Mouse (Mus musculus) telencephalon, adult 2 months (tissue): ENCODE measurements around the gene Kat2a.

Experiments
- DNase-seq: peaks from one replicate; pipeline ENCODE4 v3.0.0-alpha.2; 2011; ENCODE audit warnings: low read depth, low spot score

Gene Kat2a

DNA sequence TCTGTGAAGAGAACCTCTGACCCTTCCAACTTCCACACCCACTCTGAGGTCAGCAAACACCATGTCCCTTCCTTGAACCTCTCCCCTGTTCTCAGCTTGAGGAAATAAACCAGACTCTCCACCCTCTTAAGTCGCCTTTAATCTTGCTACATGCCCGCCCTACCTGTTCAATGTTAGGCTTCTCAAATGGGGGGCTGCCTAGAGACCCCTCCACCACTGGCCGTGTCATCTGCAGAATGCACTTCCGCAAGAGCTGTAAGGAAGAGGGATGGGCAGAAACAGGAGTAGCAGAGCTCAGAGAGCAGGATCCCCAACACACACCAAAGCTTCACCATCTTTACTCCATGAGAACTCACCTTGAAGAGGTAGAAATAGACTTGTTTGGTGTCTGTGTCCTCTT is 1.3 kb downstream of the Kat2a start:
- DNase-seq: no peak

DNA sequence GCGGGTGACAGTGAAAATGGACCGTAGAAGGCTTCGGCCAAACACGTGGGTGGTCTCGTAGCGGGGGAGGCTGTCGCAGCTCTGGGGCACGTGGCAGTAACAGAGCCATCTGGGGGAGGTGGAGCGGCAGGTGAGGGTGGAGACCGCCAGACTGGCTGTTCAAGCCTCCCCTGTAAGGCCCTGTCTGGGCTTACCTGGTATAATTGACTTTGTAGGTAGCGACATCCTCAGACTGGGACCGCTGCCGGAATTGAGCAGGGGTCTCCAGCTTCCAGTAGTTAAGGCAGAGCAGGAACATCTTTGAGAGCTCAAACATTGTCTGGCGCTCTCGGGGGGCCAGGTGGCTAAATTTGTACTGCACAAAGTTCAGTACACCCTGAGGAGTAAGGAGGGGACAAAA is 1.7 kb downstream of the Kat2a start:
- DNase-seq: no peak

DNA sequence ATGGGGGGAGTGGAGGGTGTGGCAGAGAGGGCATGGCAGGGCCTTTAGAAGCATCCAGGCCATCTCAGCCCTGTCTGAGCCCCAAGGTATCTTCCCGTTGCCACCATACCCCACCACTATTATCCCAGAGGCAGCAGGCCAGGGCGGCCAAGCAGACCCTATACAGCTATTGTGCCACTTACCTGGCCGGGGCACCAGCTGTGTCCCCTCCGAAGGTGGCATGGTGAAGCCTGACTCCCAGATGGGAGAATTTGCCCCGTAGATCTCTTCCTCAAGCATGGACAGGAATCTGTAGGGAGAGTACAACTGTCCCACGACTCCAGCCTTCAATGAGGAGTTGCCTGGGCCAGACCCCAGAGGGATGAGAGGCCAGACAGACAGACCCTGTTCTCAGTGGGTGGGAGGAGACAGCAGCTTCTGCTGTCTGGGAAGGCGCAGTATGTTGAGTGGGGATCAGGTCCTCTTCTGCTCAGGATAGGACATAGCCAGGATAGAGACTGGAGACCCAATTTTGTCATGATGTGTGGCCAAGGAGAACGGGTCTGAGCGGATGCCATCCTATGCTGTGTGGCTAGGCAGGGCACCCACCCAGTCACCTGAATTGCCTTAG is 3.0 kb downstream of the Kat2a start:
- DNase-seq: no peak

DNA sequence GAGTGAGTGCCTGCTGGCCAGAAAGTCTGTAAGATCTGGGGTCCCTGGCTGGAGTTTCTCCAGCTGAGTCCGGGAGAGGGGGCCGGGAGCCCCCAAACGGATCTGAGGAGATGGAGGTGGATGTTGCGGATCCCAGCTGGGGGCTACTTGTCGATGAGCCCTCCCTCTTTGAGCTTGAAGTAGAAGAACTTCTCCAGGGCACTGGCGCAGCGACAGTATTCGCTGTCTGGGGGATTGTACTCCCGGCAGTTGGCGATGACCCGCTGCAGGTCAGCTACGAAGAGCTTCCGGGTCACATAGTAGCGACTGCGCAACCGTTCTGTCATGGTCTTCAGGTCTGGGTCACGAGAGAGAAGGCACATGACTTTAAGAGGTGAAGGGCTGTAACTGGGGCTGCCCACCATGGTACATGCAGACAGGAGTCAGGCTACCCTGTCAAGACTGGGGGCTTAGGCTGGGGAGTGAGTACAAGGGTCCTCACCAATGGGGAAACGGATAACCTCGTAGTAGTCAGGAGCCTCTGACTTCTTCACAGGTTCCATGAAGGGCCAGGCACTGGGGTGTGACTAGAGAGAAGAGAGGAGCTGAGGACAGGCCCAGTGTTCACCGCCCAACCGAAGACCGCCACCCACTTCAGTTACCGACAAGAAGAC is 7.0 kb downstream of the Kat2a start:
- DNase-seq: no peak

DNA sequence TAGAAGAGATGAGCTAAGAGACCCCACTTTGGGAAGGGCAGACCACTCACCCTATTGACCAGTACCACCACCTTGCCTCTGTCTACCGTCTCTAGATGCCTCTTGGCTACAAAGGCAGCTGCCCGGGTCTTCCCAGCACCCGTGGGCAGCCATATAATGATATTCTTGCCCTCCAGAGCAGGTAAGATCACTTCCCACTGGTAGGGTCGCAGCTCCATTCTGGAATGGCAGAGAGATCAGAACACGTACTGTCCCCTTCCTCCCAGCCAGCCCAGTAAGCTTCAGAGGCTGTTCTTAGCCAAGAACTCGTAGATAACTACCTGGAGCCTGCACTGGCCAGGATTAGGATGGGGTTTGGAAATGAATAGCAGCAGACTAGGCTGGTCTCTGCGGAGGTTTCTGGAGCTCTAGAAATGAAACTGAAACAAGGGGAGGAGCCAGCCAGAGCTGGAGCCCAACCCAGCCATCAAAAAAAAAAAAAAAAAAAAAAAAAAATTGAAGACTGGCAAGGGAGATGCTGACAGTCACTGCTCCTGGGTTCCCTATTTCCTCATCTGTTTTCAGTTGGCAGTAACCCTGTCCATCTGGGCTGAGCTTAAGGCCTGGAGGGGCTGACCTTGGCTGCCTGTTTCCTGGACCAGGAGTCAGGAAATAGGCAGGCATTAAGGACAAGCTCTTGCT is 8.3 kb downstream of the Kat2a start, which contains the start of gene Dhx58:
Dhx58 (minus strand) TSS at position 421 of the 681 bp plus-strand sequence.
- DNase-seq: no peak

DNA sequence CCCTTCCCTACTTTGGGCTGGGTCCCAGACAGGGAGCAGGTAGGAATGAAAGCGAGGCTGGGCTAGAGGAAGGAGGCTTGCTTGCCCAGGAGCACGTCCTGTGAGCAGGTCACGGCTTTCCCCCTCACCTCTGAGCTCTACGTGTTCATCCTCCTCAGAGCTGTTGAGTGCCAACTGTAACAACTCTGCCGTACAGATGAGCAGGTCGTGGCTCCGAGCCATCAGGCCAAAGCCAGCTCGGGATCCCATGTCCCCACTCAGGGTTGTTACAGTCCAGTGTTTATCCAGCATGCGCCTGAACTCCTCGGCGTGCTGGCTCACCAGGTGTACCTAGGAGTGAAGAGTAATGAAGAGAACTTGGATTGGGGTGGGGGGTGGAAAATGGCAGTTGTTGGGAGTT is 8.9 kb downstream of the Kat2a start:
- no peak for DNase-seq

DNA sequence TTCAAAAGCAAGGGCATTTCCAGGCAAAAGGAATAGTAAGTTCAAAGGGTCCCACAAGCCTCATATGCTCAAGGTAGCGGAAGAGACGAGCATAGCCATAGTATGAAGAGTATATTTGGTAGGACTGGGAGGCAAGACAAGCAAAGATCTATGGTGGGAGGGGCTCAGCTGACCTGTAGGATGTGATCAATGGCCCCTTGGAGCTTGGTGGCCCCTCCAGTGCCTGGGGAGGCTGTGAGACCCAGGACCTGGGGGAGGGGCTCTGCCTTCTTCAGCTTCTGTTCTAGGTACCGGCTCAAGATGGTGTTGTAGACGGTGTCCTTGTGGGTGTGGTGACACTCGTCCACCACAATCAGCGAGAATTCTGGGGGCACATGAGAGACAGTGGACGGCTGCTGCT is 9.4 kb downstream of the Kat2a start:
- no peak for DNase-seq

DNA sequence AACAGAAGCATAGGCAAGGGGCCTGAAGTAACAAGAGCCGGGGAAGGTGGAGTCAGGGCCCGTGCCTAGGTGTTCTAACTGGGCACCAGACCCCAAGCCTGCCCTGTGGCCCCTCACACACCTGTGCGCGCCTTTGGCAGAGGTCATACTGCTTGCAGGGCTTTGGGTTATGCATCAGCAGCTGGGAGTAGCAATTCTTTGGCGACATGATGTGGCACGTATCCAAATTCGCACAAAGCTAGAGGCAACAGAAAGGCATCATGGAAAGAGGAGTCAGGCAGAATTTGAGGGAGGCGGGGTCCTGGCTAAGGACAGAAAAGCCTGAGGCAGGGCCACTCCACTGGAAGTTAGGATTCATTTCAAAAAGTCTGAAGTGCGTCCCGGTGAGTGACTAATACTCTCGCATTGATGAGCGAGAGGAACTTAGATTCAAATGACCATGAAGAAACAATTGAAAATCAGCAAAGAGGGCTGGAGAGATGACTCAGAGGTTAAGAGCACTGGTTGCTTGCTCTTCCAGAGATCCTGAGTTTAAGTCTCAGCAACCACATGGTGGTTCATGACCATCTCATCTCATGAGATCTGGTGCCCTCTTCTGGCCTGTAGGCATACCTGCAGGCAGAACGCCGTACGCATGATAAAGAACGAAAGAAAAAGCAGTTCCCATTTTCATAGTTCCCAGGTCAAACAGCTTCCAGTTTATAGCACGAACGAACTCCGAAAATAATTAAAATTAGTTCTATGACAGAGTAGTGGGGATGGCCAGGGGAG is 10.0 kb downstream of the Kat2a start:
- no peak for DNase-seq

DNA sequence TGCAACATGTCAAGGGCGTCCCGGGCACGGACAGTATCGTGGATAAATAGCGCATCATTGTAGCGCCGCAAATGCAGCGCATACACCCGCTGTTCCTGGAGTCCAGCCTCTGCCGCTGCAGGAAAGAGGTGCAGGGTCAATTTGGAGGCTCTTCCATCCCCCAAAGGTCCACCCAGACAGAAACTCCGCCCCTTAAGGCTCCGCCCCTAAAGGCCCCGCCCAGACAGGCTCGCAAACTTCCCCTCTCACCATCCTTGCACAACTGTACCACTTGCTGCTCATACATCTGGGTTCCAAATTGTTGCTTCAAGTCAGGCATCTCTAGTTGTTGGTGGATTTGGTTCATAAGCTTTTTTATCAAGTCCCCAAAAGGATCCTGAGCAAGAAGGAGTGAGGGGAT is 11.0 kb downstream of the Kat2a start:
- DNase-seq: no peak

DNA sequence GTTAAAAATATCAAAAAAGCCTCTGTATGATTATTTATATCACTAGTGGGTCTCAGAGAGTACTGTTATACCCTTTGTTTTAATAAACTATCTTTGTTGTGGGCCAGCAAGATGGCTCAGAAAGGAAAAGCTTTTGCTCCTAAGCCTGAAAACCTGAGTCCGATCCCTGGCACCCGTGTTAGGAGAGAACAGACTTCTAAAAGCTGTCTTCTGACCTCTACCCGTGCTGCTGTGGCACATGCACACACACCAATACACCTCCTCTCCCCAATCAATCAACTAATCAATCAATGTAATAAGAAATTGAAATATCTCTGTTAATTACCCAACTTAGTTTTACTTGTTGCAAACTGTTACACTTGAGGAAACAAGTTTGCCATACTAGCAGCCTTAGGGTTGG is 11.6 kb downstream of the Kat2a start:
- no peak for DNase-seq

DNA sequence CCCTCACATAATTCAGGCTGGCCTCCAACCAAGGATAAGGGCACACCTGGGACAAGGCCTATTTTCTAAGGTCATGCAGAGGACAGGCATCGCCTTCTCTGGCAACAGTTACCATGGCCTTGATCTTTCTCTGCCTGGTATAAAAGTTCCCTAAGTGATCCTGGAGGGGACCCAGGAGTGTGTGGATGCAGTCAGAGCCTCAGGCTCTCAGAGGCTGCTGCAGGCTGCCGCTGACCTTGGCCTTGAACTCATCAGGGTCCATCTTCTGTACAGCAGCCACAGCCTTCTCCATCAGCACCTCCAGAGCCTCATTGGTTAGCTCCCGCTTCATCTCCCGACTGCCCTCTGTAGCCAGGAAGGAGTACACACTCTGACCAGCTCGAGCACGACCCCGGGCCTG is 14.3 kb downstream of the Kat2a start:
- no peak for DNase-seq

DNA sequence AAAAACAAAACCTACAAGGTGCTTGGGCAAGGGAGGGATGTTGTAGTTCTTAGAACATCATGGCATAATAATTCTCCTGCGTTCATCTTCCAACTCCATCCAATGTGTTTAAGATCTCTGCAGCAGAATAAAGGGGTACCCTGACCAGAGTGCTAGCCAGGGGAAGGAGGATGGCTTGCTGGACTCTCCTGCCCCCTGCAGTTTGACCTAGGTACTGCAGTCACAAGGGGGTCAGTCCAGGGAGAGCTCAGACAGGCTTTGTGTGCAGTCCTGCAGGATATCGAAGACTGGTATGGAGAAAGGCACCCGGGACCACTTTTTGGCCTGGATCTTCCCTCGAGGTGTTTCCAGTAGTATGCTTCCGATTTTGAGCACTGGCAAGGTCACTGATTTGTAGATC is 17.3 kb downstream of the Kat2a start:
- no peak for DNase-seq

DNA sequence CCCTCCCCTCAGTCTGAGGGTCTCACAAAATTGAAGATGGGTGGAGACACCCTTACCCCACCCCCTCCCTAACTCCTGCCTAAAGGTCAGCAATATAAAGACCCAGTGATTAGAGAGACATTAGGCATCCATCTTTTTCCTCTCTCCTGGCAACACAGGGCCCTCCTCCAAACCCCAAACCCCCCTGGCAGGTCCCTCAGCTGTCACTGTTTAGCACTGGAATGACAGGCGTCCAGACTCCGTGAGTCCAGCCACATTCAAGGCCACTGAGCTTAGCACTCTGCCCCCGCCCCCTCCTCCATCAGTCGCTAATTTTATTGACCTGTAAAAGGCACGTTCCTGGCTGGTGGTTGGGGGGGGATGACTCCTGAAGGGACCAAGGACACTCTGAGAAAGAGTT is 19.1 kb downstream of the Kat2a start:
- no peak for DNase-seq

DNA sequence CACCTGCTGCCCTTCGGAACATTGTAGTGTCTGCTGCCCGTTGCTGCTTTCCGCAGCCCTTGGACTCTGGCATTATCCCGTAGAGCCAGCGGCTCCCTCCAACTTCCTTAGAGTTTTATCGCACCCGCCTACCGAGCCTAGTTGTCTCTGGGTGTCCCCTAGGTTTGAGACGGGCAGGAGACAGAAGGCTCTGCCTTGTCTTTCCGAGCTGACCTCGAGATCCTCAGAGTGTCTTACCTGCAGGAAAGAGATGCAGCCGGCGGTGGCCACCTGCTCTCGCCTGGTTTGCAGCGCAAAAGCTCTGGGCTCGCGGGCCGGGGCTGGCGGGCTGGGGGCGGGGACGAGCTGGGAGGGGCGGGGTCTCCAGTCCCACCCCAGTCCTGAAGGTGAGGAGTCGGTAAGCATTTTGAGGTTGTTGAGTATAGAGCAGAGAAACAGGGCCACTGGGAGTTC is 20.1 kb downstream of the Kat2a start, which contains the start of gene Zfp385c:
Zfp385c (minus strand) TSS at position 292 of the 453 bp plus-strand sequence.
- no peak for DNase-seq

DNA sequence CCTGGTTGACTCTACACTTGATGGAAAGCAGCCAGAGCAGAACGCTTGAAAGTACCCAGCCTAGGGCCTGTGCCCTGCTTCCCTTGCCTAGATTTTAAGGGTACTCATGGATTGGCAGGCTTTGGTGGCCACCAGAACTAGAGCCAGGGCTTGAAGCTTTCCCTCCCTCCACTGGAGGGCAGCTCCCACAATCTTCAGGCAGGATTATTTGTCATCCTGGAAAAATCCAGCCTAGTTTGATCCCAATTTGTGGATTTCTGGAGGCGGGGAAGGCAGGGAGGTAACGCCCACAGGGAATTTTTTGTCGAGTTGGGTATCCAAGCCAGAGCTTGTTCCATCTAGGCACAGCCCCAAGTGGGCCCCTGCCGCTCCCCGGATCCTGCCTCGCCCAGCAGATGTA is 21.9 kb downstream of the Kat2a start:
- DNase-seq: no peak

DNA sequence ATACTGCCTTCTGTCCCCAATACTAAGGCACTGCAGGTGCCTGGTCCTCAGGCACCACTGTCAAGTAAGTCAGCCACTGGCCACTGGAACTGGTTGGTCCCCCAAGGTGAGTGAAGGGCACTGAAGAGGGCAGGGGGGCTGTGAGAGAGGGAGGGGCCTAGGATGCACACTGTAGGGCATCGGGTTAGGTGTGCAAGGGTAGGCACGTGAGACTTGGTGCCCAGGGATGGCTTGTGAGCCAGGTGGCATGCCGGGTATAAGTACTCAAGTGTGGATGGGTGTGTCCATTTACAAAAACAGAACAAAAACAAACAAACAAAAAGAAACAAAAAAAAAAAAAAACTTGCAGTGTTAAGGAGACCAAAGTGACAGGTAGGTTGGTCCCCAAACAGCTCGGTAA is 23.8 kb downstream of the Kat2a start:
- DNase-seq: no peak

DNA sequence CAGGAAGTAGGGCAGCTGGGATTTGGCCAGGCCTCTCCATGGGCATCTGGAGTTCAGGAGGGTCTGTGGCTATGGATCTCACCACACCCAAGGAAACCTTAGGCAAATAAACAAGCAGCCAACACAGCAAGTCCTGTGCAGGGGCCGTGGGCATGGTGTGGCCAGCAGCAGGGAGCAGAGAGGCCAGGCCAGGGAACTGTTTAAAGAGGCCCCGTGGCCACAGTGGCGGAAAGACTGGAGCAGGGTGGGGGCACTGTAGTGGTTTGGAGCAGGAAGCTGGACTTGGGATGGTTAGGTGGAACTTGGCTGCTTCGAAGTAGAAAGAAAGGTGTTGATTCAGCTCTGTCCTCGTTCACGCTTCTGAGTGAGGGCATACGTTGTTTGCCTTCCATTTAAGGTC is 25.0 kb downstream of the Kat2a start:
- no peak for DNase-seq

DNA sequence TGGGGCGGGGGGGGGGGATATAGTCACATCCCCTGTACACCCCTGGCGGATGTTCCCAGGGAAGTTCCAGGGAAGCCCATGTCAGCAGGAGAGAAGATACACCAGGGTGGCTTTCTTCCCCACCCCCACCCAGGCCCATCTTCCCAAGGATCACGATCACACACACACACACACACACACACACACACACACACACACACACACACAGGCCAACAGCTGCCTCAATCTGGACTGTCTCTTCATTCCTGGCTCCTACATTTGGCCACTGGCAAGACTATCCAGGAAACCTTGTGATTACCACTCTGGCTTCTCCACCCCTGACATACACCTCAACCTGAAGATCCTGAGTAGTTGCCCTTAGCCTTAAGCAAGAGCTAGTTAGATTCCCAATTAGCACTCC is 26.9 kb downstream of the Kat2a start:
- no peak for DNase-seq

DNA sequence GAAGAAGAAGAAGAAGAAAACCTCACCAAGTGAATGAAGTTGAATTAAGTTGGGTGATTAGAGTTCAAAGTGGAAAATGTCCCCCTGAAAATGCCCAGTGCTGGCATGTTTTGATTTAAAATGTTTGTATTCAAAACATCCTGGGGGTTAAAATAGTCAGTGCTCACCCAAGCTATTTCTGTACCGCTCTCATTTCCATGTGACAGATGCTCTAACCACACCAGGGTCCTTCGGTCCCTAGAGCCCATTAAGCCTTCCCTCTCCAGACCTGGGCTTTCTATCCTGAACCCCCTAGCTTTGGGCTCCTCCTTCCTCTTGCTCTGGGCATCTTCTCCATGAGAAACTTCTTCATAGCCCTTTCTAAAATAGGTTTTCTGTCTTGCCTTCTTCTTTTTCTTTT is 28.2 kb downstream of the Kat2a start:
- DNase-seq: no peak

DNA sequence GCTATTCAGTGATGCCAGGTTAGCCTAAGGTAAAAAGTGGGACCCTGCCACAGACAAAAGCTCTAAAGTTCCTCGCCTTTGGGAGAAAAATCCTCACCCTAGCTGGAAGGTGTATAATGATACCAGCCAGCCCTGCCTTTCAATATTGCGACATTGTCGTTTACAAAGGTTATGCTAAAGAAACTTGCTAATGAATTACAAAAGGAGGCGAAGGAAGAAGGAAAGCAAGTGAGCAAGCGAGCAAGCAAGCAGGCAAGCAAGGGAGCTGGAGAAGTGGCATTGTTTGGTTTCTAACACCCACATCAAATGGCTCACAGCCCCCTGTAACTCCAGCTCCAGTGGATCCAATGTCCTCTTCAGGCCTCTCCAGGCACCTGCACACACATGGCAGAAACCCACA is 29.7 kb downstream of the Kat2a start:
- no peak for DNase-seq

DNA sequence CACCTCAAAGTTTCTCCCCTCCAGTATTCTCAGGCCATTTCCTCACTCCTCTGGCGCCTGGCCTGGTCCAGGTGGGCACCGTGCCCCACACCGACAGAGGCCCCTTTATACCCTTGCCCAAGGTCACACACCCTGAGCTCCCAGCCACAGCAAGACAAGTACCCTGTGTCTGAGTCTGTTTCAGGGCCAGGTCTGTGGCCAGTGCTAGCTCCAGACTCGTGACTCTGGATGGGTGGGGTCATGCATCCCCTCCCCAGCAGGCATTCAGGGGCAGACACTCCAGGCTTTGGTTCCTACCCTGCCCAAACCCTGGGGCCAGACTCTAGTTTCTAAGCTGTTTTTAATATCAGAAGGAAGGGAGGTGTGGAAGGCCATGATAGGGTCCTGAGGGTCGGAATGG is 30.4 kb downstream of the Kat2a start:
- DNase-seq: no peak

DNA sequence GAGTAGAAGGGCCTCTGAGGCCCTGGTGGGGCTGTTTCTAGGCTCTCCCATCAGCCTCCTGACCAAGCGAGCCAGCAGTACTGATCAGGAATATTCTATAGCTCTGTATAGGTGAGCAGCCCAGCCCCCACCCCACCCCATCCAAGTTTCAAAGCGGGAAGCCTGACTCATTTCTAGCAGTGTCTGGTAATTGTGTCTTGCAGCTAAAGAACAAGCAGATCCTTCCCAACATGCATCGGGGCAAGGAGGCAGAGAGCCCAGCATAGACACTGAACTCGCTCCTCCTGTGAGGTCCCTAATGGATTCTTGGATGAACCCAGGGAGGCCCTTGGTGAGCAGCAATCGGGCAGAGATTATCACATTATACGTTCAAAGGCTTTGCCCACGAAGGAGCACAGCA is 34.5 kb downstream of the Kat2a start:
- DNase-seq: no peak
